Mouse (Mus musculus) cortical plate, adult 2 months (tissue): ENCODE results near the gene Srebf2. TPM values are rescaled to one million over a fixed set of nuclear protein-coding genes. Genes with fewer than 3 reads are reported as not detected.

Experiments
- H3K27ac ChIP-seq: fragments of 200-500 bp; 2 replicates; pipeline ENCODE4 v1.5.1; 2012; ENCODE audit warnings: low read length, control low read depth, inconsistent platforms; ENCODE audit not compliant: insufficient read depth
- H3K4me1 ChIP-seq: fragments of 200-500 bp; 2 replicates; pipeline ENCODE4 v1.6.1; 2011; ENCODE audit warnings: low read length; ENCODE audit not compliant: control insufficient read depth, insufficient read depth
- H3K4me3 ChIP-seq: fragments of 200-500 bp; 2 replicates; pipeline ENCODE4 v1.5.1; 2011; ENCODE audit warnings: mild to moderate bottlenecking, low read length, control low read depth; ENCODE audit not compliant: insufficient read depth
- CTCF ChIP-seq: fragments of 200-500 bp; IDR thresholded peaks from 2 replicates; pipeline ENCODE4 v1.5.1; 2011; ENCODE audit warnings: mild to moderate bottlenecking, control low read depth, low read length; ENCODE audit not compliant: insufficient read depth; ENCODE audit errors: extremely low read depth
- POLR2A ChIP-seq: fragments of 200-500 bp; IDR thresholded peaks from 2 replicates; pipeline ENCODE4 v1.6.1; 2011; ENCODE audit warnings: mild to moderate bottlenecking, low read length, control low read depth; ENCODE audit not compliant: insufficient read depth; ENCODE audit errors: extremely low read depth
- polyA plus RNA-seq: library from polyadenylated mRNA; depleted of rRNA; stranded (reverse); fragments of >200 nt; gene quantifications from 2 replicates; pipeline ENCODE4 v1.2.3, GENCODE M21; 2012

The Srebf2 gene
- polyA plus RNA-seq, 1 experiment: 166 TPM

GRCm38 (mm10) chr15:82188481-82189240 lies 41.7 kb downstream of the Srebf2 start:
- TF ChIP-seq CTCF (peak; percentile 28; the same call in 1 of the 2 replicates), POLR2A (no peak)

GRCm38 (mm10) chr15:82192617-82193016 lies 45.6 kb downstream of the Srebf2 start:
- Histone ChIP-seq H3K4me3 (no peak overlapping the region), H3K27ac (no peak overlapping the region), H3K4me1 (no peaks in the 10 kb centered on the region)
- no peak for TF ChIP-seq CTCF
- no peak for TF ChIP-seq POLR2A

More at GRCm38 (mm10) chr15:82188481-82189240, 41.7 kb downstream of the Srebf2 start:
- no peak overlapping the region for H3K27ac ChIP-seq
- no peaks in the 10 kb centered on the region for H3K4me1 ChIP-seq
- H3K4me3 ChIP-seq: no peak overlapping the region

GRCm38 (mm10) chr15:82196300-82196699 lies 49.3 kb downstream of the Srebf2 start:
- no peak overlapping the region for H3K4me3 ChIP-seq
- TF ChIP-seq POLR2A: no peak
- no peak for TF ChIP-seq CTCF
- no peak overlapping the region for H3K27ac ChIP-seq
- H3K4me1 ChIP-seq: no peaks in the 10 kb centered on the region

- H3K4me3 ChIP-seq: no peak overlapping the region
- no peaks in the 10 kb centered on the region for H3K4me1 ChIP-seq
- TF ChIP-seq CTCF (no peak), POLR2A (no peak)
- H3K27ac ChIP-seq: no peak overlapping the region
These were observed 50.3 kb downstream of the Srebf2 start for GRCm38 (mm10) chr15:82197246-82197750.

- H3K4me3 ChIP-seq: no peak overlapping the region
- H3K4me1 ChIP-seq: no peaks in the 10 kb centered on the region
- TF ChIP-seq POLR2A (no peak), CTCF (no peak)
- no peak overlapping the region for H3K27ac ChIP-seq
These were observed 51.0 kb downstream of the Srebf2 start for GRCm38 (mm10) chr15:82197937-82198336.

- no peaks in the 10 kb centered on the region for H3K4me1 ChIP-seq
- no peak overlapping the region for H3K27ac ChIP-seq
- TF ChIP-seq CTCF: no peak
- TF ChIP-seq POLR2A: no peak
- H3K4me3 ChIP-seq: no peak overlapping the region
These were observed 51.4 kb downstream of the Srebf2 start for GRCm38 (mm10) chr15:82198342-82198741.

GRCm38 (mm10) chr15:82199546-82199945 lies 52.6 kb downstream of the Srebf2 start:
- H3K4me3 ChIP-seq: no peak overlapping the region
- H3K27ac ChIP-seq: no peak overlapping the region
- no peaks in the 10 kb centered on the region for H3K4me1 ChIP-seq
- TF ChIP-seq POLR2A: no peak
- TF ChIP-seq CTCF: no peak

- no peak overlapping the region for H3K4me3 ChIP-seq
- 0 out of 2 replicates have a peak, but pooled peaks cover 1% of the 10 kb centered on the region for H3K4me1 ChIP-seq
- TF ChIP-seq CTCF: no peak
- no peak overlapping the region for H3K27ac ChIP-seq
These were observed 55.1 kb downstream of the Srebf2 start for GRCm38 (mm10) chr15:82202086-82202485.

- H3K4me1 ChIP-seq: 0 out of 2 replicates have a peak, but pooled peaks cover 1% of the 10 kb centered on the region
- TF ChIP-seq CTCF (no peak), POLR2A (no peak)
- no peak overlapping the region for H3K27ac ChIP-seq
- H3K4me3 ChIP-seq: no peak overlapping the region
These were observed 56.1 kb downstream of the Srebf2 start for GRCm38 (mm10) chr15:82203090-82203489.

- H3K4me1 ChIP-seq: 0 out of 2 replicates have a peak, but pooled peaks cover 1% of the 10 kb centered on the region
- TF ChIP-seq CTCF (no peak), POLR2A (no peak)
- no peak overlapping the region for H3K4me3 ChIP-seq
- H3K27ac ChIP-seq: peak overlapping the region; percentile 2; the same call in 1 of the 2 replicates
These were observed 56.8 kb downstream of the Srebf2 start for GRCm38 (mm10) chr15:82203611-82204351.
